Mouse (Mus musculus) G1E (cell line): ENCODE measurements around the gene Ercc6l2.

Source experiments
- CTCF ChIP-seq: IDR thresholded peaks from 2 replicates; pipeline ENCODE4 v1.5.1; 2012; ENCODE audit warnings: low read depth, low read length, inconsistent platforms, mixed read lengths
- GATA1 ChIP-seq: IDR thresholded peaks from 2 replicates; pipeline ENCODE4 v1.6.1; 2012; ENCODE audit warnings: borderline replicate concordance, low read length, inconsistent platforms, mixed read lengths
- GATA2 ChIP-seq: IDR thresholded peaks from 2 replicates; pipeline ENCODE4 v1.6.1; 2012; ENCODE audit warnings: low read depth, low read length, inconsistent platforms, borderline replicate concordance
- POLR2AphosphoS5 ChIP-seq: IDR thresholded peaks from 2 replicates; pipeline ENCODE4 v1.6.1; 2012; ENCODE audit warnings: low read depth, low read length, inconsistent platforms; ENCODE audit not compliant: insufficient replicate concordance
- TAL1 ChIP-seq: conservative IDR thresholded peaks from 2 replicates; pipeline ENCODE4 v1.6.1; 2012; ENCODE audit warnings: low read depth, low read length, inconsistent platforms, mixed read lengths

- TF ChIP-seq CTCF = no peak
- TF ChIP-seq GATA1 = no peak
- TF ChIP-seq TAL1 = no peak
- TF ChIP-seq GATA2 = no peak
- no peak for TF ChIP-seq POLR2AphosphoS5
Measured at GRCm38 (mm10) chr13:63879105-63879863, 64.2 kb downstream of the Ercc6l2 start.
